Mouse (Mus musculus) CH12.LX (cell line): ENCODE data around the gene Akr1d1. TPM values are rescaled to one million over a fixed set of nuclear protein-coding genes. Genes with fewer than 3 reads are reported as not detected.

Source experiments
- DNase-seq: peaks from one replicate; pipeline ENCODE4 v3.0.0-alpha.2; 2013; ENCODE audit errors: extremely low read depth
- H3K27ac ChIP-seq: 2 replicates; pipeline ENCODE4 v1.5.1; 2012; ENCODE audit warnings: low read depth, mild to moderate bottlenecking, control low read depth, moderate library complexity; ENCODE audit not compliant: insufficient read depth
- H3K27me3 ChIP-seq: replicated peaks from 2 replicates; pipeline ENCODE3; 2012; ENCODE audit warnings: inconsistent platforms
- H3K36me3 ChIP-seq, 2 experiments: replicated peaks in 1 of 2; 2 replicates each; pipeline versions ENCODE3 to v1.6.1; 2012; ENCODE audit warnings: inconsistent platforms in 1 of 2, low read length in 1 of 2, mild to moderate bottlenecking in 1 of 2, mixed read lengths in 1 of 2, moderate library complexity in 1 of 2; ENCODE audit not compliant: control insufficient read depth in 1 of 2, insufficient read depth in 1 of 2
- H3K4me1 ChIP-seq, 2 experiments: 2 replicates each; pipeline ENCODE4 v1.6.1; 2012; ENCODE audit warnings: inconsistent platforms in 1 of 2, moderate library complexity in 1 of 2; ENCODE audit not compliant: insufficient read depth in 2 of 2, control insufficient read depth in 1 of 2
- H3K4me2 ChIP-seq: 2 replicates; pipeline ENCODE4 v1.6.1; 2012; ENCODE audit warnings: low read depth, mild to moderate bottlenecking, control low read depth; ENCODE audit not compliant: poor library complexity, insufficient read depth, severe bottlenecking
- H3K4me3 ChIP-seq, 3 experiments: fragments of 150-350 bp in 1 of 3; sonication (generic) in 1 of 3; replicated peaks in 1 of 3; 2 replicates each; pipeline versions ENCODE3 to v1.5.1; 2011 to 2012; ENCODE audit warnings: low read depth in 2 of 3, low read length in 2 of 3, mild to moderate bottlenecking in 2 of 3, moderate library complexity in 2 of 3, control low read depth in 1 of 3, improper control_type of control experiment in 1 of 3, inconsistent platforms in 1 of 3, mixed read lengths in 1 of 3; ENCODE audit not compliant: poor library complexity in 1 of 3
- H3K79me2 ChIP-seq: replicated peaks from 2 replicates; pipeline ENCODE4 v1.6.1; 2012; ENCODE audit warnings: mild to moderate bottlenecking, moderate library complexity; ENCODE audit not compliant: control insufficient read depth, poor library complexity, insufficient read depth, severe bottlenecking; ENCODE audit errors: extremely low read depth
- H3K9ac ChIP-seq: 2 replicates; pipeline ENCODE4 v1.6.1; 2012; ENCODE audit warnings: low read depth, mild to moderate bottlenecking, control low read depth, moderate library complexity; ENCODE audit not compliant: insufficient read depth
- H3K9me3 ChIP-seq: replicated peaks from 2 replicates; pipeline ENCODE3; 2012; ENCODE audit warnings: low read length, inconsistent platforms, mixed read lengths
- CTCF ChIP-seq, 2 experiments: IDR thresholded peaks in 1 of 2; conservative IDR thresholded peaks in 1 of 2; 2 replicates each; pipeline ENCODE4 v1.5.1; 2011 to 2012; ENCODE audit warnings: low read depth in 2 of 2, low read length in 2 of 2, improper control_type of control experiment in 1 of 2, inconsistent platforms in 1 of 2, mild to moderate bottlenecking in 1 of 2, moderate library complexity in 1 of 2
- ELF1 ChIP-seq: IDR thresholded peaks from 2 replicates; pipeline ENCODE4 v1.6.1; 2014; ENCODE audit warnings: low read depth, mild to moderate bottlenecking, inconsistent platforms, low read length, improper control_type of control experiment
- EP300 ChIP-seq: IDR thresholded peaks from 2 replicates; pipeline ENCODE4 v1.6.1; 2011; ENCODE audit warnings: low read length, improper control_type of control experiment
- JUN ChIP-seq: IDR thresholded peaks from 2 replicates; pipeline ENCODE4 v1.6.1; 2011; ENCODE audit warnings: low read depth, mild to moderate bottlenecking, low read length, improper control_type of control experiment, moderate library complexity; ENCODE audit not compliant: insufficient read depth
- JUND ChIP-seq: conservative IDR thresholded peaks from 2 replicates; pipeline ENCODE4 v1.6.1; 2011; ENCODE audit warnings: low read depth, low read length, improper control_type of control experiment
- MAFK ChIP-seq: IDR thresholded peaks from 2 replicates; pipeline ENCODE4 v1.6.1; 2011; ENCODE audit warnings: low read length, improper control_type of control experiment; ENCODE audit not compliant: insufficient replicate concordance
- MAZ ChIP-seq: IDR thresholded peaks from 2 replicates; pipeline ENCODE4 v1.6.1; 2012; ENCODE audit warnings: low read depth, mild to moderate bottlenecking, inconsistent platforms, low read length, improper control_type of control experiment, moderate library complexity
- MEF2A ChIP-seq: IDR thresholded peaks from 2 replicates; pipeline ENCODE4 v1.6.1; 2014; ENCODE audit warnings: low read depth, mild to moderate bottlenecking, inconsistent platforms, low read length, improper control_type of control experiment, borderline replicate concordance
- NRF1 ChIP-seq: IDR thresholded peaks from 2 replicates; pipeline ENCODE4 v1.6.1; 2014; ENCODE audit warnings: low read depth, mild to moderate bottlenecking, inconsistent platforms, low read length, improper control_type of control experiment, moderate library complexity
- POLR2A ChIP-seq: IDR thresholded peaks from 2 replicates; pipeline ENCODE4 v1.6.1; 2011; ENCODE audit warnings: low read depth, mild to moderate bottlenecking, improper control_type of control experiment, low read length
- POLR2AphosphoS2 ChIP-seq: IDR thresholded peaks from 2 replicates; pipeline ENCODE4 v1.6.1; 2011; ENCODE audit warnings: low read depth, low read length, improper control_type of control experiment
- SMC3 ChIP-seq: IDR thresholded peaks from 2 replicates; pipeline ENCODE4 v1.6.1; 2011; ENCODE audit warnings: low read depth, low read length, improper control_type of control experiment
- TBP ChIP-seq: conservative IDR thresholded peaks from 2 replicates; pipeline ENCODE4 v1.6.1; 2011; ENCODE audit warnings: low read depth, low read length, improper control_type of control experiment
- ZC3H11A ChIP-seq: IDR thresholded peaks from 2 replicates; pipeline ENCODE4 v1.6.1; 2012; ENCODE audit warnings: low read depth, mild to moderate bottlenecking, inconsistent platforms, low read length, improper control_type of control experiment
- ZNF384 ChIP-seq: IDR thresholded peaks from 2 replicates; pipeline ENCODE4 v1.6.1; 2012; ENCODE audit warnings: low read depth, low read length, improper control_type of control experiment, inconsistent platforms
- dilution Hi-C: fragments of 300-500 bp; cut with MboI; formaldehyde crosslinking; loops from 2 replicates; pipeline ENCODE4 v1.14.3; 2020; ENCODE audit warnings: low sequenced_read_pairs; ENCODE audit not compliant: extremely low pct_unique_long_range_greater_than_20kb, extremely low pct_ligation_motif_present
- in situ Hi-C: fragments of 300-500 bp; cut with MboI; formaldehyde crosslinking; loops from 3 replicates; pipeline ENCODE4 v1.14.3; 2019; ENCODE audit warnings: low sequenced_read_pairs, low pct_ligation_motif_present, low pct_unique_long_range_greater_than_20kb, mixed read lengths
- polyA plus RNA-seq: library from polyadenylated mRNA; unstranded; fragments of >175 nt; gene quantifications from 2 replicates; pipeline ENCODE4 v1.2.1, GENCODE M21; 2012; ENCODE audit warnings: low read depth; ENCODE audit not compliant: insufficient read length
- total RNA-seq, 2 experiments: library from RNA; depleted of rRNA; stranded (reverse); fragments of 300-350 nt in 1 of 2; fragments of >200 nt in 1 of 2; gene quantifications; 2 replicates each; pipeline ENCODE4 v1.2.3; 2012 to 2014

Akr1d1 gene
- total and polyA plus RNA-seq, 3 experiments = not detected

GRCm38 (mm10) chr6:37615490-37615889 lies 85.5 kb downstream of the Akr1d1 start:
- H3K4me1 ChIP-seq = peaks cover 8 to 30% of the 10 kb centered on the region in 2 experiments
- no peaks in the 10 kb centered on the region for H3K79me2 ChIP-seq
- H3K9me3 ChIP-seq = no peaks in the 10 kb centered on the region
- no peak overlapping the region for H3K27ac ChIP-seq
- TF ChIP-seq NRF1 (no peak), CTCF (conservative IDR thresholded peaks at IDR 0.05 in 1 of 2, IDR thresholded peaks at IDR 0.05 in 1 of 2; ENCODE audit: low read depth in 2 of 2, low read length in 2 of 2) (no peak), JUND (no peak), SMC3 (no peak), POLR2AphosphoS2 (no peak), ZNF384 (no peak), EP300 (no peak), ELF1 (no peak), JUN (no peak), TBP (no peak), ZC3H11A (no peak), MEF2A (no peak), POLR2A (no peak)
- H3K9ac ChIP-seq = no peak overlapping the region
- H3K4me3 ChIP-seq = no peak overlapping the region
- H3K4me2 ChIP-seq = no peak overlapping the region
- in situ Hi-C loops = no loop called here
- no peaks in the 10 kb centered on the region for H3K36me3 ChIP-seq
- DNase-seq = no peak
- dilution Hi-C loops = no loop called here
- no peaks in the 10 kb centered on the region for H3K27me3 ChIP-seq

GRCm38 (mm10) chr6:37616136-37616535 lies 86.2 kb downstream of the Akr1d1 start:
- H3K4me3 ChIP-seq = no peak overlapping the region
- H3K27me3 ChIP-seq = no peaks in the 10 kb centered on the region
- no peaks in the 10 kb centered on the region for H3K79me2 ChIP-seq
- no peak overlapping the region for H3K4me2 ChIP-seq
- H3K36me3 ChIP-seq = no peaks in the 10 kb centered on the region
- H3K9ac ChIP-seq = no peak overlapping the region
- dilution Hi-C loops = no loop called here
- peaks cover 8 to 37% of the 10 kb centered on the region in 2 experiments for H3K4me1 ChIP-seq
- H3K27ac ChIP-seq = no peak overlapping the region
- H3K9me3 ChIP-seq = no peaks in the 10 kb centered on the region
- in situ Hi-C loops = no loop called here
- no peak for TF ChIP-seq NRF1
- TF ChIP-seq JUND = no peak
- no peak for TF ChIP-seq MAFK
- TF ChIP-seq ZC3H11A = no peak
- TF ChIP-seq MAZ = no peak
- DNase-seq = no peak
